Mouse (Mus musculus): ENCODE measurements around the gene Pnkd.

DNA sequence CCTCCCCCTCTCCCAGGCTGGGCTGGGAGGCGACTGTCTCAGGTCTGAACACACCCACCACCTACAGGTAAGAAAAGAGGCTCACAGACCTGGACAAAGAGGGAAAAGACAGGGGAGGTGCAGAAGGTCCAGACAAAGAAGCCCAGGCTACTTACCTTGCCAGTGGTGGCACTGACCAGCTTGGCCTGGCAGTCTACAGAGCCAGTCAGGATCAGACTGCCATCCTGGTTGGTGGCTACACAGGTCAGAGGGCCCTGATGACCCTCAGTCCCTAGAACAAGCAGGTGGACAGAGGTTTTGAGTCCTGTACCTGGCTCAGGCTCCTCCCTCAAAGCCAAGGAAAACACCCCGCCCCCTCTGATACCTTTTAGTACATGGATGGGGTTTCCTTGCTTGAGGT, 3.4 kb upstream of the Pnkd start:
- no peak for TF ChIP-seq POLR2A (IDR thresholded peaks at IDR 0.05; ENCODE audit: insufficient read depth, low read length)
- no peak for TF ChIP-seq CTCF (IDR thresholded peaks at IDR 0.05; ENCODE audit: low read depth, low read length)

All from ES-Bruce4 (cell line).